Mouse (Mus musculus) thymus, adult 2 months (tissue): ENCODE measurements at regions not wholly inside any gene's neighbourhood (a gene's known extent, or its start where the extent isn't known, plus 50 kb on each side); places are given as distances from the start of the nearest gene placed in this dataset.

Experiments
- CTCF ChIP-seq: fragments of 200-500 bp; IDR thresholded peaks from 2 replicates; pipeline ENCODE4 v1.5.1; 2012; ENCODE audit warnings: mild to moderate bottlenecking, control low read depth, low read length, moderate library complexity, borderline replicate concordance; ENCODE audit not compliant: control insufficient read depth, poor library complexity, insufficient read depth; ENCODE audit errors: extremely low read depth
- POLR2A ChIP-seq: fragments of 200-500 bp; IDR thresholded peaks from 2 replicates; pipeline ENCODE4 v1.6.1; 2012; ENCODE audit warnings: mild to moderate bottlenecking, low read length, control low read depth, moderate library complexity; ENCODE audit not compliant: control insufficient read depth, poor library complexity, insufficient read depth; ENCODE audit errors: extremely low read depth

DNA sequence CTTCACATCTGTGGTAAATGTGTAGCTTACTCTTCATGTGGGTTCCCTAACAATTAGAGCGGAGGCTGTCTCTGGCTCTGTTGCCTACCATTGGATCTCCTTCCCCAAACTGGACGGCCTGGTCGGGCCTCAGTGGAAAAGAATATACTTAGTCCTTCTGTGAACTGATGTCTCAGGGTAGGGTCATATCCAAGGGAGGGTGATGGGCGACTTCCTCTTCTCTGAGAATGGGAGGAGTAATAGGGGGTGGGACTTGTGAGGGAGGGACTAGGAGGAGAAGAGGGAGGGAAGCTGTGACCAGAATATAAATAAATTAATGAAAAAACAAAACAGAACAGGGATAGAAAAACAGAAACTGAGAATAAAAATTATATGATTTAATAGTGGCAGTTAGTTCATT, 166.5 kb upstream of the Btg1 start:
- no peak for TF ChIP-seq CTCF
- no peak for TF ChIP-seq POLR2A
